Mouse (Mus musculus) lung, postnatal 10 days (tissue): ENCODE data around the gene Rhox11.
A peak's percentile ranks its signal among the peaks of the same experiment; 100 is the strongest.
"Not testable (repeated sequence)": the region's sequence is repeated elsewhere in the genome, so short reads cannot be mapped to it uniquely, and the experiment has no call there.

Source experiments
- DNase-seq: peaks from one replicate; pipeline ENCODE4 v3.0.0; 2021

Rhox11 gene

DNA sequence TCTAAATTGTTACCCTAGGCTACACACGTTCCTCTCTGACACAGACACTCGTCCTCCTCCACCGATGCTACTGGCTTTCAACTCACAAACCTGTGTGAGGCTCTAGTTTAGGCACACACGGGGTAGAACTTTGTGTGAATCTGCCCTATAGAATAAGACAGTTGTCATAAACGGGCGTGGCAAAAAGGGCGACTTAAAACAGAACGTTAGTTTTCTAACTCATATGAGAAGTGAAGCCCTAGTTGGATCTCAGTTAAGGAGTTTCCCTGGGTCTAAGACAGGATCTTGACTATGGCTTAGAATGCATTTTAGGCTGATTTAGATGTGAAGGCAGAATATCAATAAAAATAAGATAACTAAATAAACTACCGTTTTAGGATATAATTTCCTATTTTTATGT is at the start of gene Rhox11:
Rhox11 (minus strand) TSS at position 101 of the 400 bp plus-strand sequence.
- DNase-seq, result no peak

DNA sequence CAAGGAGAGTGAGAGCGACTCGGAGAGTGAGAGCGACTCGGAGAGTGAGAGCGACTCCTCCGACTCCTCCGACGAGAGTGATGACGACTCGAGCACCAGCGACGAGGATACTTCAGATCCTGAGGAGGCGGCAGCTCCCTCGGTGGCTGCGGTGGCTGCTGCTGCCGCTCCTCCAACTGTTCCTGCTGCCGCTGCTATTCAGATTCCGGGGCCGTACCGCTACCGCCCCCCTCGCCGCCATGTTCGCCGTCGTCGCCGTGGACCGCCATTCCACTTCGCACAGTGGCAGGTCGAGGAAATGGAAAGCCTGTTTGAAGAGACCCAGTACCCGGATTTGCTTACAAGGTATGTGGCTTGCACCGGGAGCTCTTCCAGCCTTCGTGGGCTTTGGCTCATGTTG is 36.5 kb upstream of the Rhox11 start:
- DNase-seq, result no peak

DNA sequence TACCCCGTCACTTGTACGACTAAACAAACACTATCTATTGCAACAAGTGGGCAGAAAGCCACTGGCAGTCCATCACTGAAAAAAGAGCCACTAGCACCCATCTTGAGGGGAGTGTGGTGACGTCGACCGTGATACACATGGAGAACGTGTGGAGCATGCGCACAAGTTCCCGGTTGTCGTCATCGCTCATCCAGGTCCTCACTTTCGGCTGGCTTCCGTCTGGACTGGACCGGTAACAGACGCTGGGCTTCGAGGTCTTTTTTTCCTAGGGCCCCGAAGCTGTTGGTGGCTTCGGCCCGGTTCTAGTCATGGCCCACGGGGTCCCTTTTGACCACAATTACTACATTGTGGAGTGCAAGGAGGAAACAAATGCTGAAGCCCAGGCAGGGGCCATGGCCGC is 36.0 kb upstream of the Rhox11 start, which contains the start of gene Rhox13:
Rhox13 (plus strand) TSS at position 238 of the 400 bp plus-strand sequence.
- DNase-seq, result no peak

DNA sequence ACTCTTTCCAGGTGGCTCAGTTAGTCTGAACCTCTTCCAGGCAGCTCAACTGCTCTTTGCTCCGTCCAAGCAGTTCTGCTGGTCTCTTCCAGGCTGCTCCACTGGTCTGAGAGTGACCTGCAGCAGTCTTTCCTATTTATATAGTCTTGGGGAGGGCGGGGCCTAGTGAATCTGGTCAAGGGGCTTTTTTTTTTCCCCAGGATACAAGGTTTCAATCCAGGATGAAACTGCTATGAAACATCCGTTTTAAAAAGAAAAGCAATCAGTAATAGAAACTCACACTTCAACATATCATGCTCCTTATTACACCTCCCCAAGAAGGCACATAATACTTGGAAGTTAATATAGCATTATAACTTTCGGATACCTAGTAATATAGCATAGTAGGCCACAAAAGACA is 25.9 kb upstream of the Rhox11 start, which contains the start of gene Rhox12:
Rhox12 (minus strand) TSS at position 101 of the 400 bp plus-strand sequence.
- DNase-seq, result no peak

DNA sequence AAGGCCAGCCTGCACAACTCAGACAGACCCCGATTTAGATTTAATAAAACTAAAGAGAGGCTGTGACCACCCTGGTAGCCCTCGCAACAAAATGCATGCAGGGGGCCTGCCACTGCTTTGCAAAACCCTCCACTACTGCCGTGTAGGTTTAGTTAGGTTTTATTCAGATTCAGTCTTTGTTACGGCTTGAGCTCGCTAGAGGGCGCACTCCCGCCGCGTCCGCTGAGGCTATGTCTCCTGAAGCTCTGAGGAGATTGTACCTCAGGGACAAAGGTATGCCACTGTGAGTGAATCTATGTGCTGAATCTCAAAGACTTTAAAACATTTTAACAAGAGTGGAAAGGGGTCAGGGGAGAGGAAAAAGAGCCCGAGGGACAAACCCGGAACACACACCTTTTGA is 715 bp downstream of the Rhox11 start:
- peak; percentile 19 for DNase-seq

DNA sequence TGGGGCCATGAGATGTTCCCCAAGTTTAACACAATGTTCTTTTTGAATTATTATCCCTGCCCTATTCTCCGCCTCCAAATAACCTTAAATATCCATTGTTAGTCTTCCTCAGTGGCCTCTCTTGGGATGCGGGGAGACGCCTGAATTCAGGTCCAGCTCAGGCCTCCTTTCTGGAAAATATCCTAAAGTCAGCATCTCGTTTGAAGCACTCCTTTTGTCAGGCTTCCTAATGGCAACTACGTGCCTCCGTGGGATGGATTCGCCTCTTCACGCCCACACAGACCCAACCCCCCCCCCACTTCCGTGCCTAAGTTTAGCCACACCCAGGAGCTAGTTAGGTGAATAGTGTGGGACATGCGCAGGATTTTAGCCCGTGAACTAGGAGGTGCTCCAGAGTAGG is 18.8 kb downstream of the Rhox11 start, which contains the start of gene Rhox10:
Rhox10 (plus strand) TSS at position 301 of the 400 bp plus-strand sequence.
- DNase-seq, result no peak

DNA sequence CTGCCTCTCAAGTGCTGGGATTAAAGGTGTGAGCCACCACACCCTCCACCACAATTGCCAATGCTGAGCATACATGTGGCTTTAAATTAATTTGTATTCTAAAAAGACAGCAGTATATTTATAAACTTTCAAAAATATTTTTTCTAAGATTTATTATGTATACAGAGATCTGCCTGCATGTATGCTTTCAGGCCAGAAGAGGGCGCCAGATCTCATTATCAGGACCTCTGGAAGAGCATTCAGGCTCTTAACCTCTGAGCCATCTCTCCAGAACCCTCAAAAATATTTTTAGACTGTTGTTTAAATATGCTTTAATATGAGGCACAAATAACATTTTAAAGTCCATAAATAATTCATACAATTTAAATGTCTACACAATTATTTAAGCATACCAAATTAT is 23.4 kb downstream of the Rhox11 start:
- peak; percentile 4 for DNase-seq

DNA sequence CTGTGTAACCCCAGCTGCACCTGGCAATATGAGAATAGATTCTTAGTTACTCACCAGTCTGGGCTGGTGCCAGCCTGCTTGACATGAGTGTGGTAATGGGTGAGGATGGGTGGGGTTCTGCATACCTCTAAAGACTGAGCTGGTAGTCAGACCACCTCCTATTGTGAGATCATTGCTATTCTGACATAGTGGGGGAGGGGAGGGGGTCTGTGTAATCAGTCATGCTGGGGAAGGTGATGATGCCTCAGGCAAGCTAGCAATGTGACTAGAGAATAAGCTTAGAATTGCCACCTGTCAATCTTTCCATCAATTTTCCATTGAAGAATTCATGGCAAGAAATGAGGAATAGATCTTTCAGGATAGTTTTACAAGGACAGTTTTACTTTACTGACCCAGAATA is 41.9 kb downstream of the Rhox11 start, which contains the start of gene Btg1-ps2:
Btg1-ps2 (minus strand) TSS at position 101 of the 400 bp plus-strand sequence.
- not testable (repeated sequence) for DNase-seq

DNA sequence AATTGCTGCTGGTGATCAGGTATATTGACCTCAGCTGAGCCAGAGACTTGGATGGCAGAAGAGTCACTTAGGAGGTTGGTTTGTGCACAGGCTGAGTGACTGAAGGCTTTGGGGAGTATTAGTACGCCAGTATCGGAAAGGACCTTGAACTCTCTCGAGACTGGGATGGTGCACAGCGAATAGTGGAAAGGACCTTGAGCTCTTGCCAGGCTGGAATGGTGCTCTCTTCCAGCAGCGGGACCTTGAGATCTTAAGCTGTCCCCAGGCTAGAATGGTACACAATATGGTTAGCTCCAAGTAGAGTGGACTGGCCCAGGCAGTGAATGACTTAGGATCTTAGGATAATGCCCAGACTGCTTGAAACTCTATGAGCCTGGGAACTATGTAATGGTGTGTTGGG is 45.3 kb downstream of the Rhox11 start:
- no peak for DNase-seq

DNA sequence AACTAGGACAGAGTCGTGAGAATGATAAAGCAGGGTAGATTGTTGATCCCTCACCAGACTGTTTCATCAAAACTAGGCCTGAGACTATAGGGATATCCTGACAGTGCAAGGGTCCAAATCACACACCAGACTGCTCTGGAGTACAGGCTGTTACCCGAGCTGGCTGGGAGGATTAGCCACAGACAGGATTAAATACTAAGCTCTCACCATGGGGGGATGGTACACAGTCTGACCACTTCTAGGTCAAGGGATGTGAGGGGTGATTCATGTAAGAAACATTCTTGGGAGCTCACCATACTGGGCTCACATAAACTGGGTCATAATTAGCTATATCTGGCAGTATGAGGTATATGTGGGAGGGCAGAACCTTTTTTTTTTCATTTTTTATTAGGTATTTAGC is 51.1 kb downstream of the Rhox11 start:
- DNase-seq, result no peak
